Mouse (Mus musculus): Measurements from ENCODE around the gene Ssx2ip.
A peak's percentile ranks its signal among the peaks of the same experiment; 100 is the strongest.

Gene Ssx2ip

GRCm38 (mm10) chr3:146435533-146435932, 31.1 kb downstream of the Ssx2ip start:
- DNase-seq (ENCODE audit: low read depth, low spot score): no peak

- DNase-seq (ENCODE audit: low read depth, low spot score): no peak
These were observed 31.7 kb downstream of the Ssx2ip start for GRCm38 (mm10) chr3:146436114-146436513.

GRCm38 (mm10) chr3:146440011-146440410, 35.6 kb downstream of the Ssx2ip start:
- no peak for DNase-seq (ENCODE audit: low read depth, low spot score)

- no peak for DNase-seq (ENCODE audit: low read depth, low spot score)
These were observed 36.0 kb downstream of the Ssx2ip start for GRCm38 (mm10) chr3:146440422-146440821.

GRCm38 (mm10) chr3:146442484-146442883, 38.0 kb downstream of the Ssx2ip start:
- DNase-seq (ENCODE audit: low read depth, low spot score): no peak

GRCm38 (mm10) chr3:146442936-146443335, 38.5 kb downstream of the Ssx2ip start:
- DNase-seq (ENCODE audit: low read depth, low spot score): no peak

DNA sequence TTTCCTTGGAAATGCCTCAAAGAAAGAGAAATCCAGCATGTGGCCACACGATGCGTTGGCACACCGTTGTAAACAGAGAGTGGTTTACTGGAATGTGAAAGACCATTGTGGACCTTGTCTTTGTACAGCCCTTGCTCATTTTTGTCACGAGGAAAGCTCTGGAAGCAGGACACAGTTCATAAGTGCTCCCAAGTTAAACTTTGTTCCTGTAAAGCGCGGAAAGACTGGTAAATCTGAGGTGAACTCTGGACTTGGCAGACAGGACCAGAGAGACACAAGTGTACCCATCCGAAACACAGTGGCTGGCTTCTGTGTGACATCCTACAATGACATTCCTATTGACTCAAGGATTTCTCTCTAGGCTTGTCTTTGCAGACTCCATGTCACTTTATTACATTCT, 38.9 kb downstream of the Ssx2ip start:
- no peak for DNase-seq (ENCODE audit: low read depth, low spot score)

DNA sequence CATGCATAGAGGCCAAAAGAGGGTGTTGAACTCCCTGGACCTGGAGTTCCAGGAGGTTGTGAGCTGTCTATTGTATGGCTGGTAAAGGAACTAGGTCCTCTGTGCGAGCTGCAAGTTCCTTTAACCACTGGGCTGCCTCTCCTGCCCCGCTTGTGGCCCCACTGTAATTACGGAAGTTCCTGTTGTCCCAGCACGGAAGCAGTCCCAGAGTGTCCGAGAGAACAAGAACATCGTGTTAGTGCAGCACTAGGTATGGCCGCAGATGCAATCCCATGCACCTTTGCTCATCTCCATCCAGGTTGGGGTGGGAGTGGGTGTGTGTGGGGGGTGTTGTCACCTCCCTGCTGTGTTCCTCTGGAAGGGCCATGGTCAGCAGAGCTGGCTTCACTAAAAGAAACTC, 40.4 kb downstream of the Ssx2ip start:
- DNase-seq (ENCODE audit: low read depth, low spot score): no peak

- no peak for DNase-seq (ENCODE audit: low read depth, low spot score)
These were observed 42.7 kb downstream of the Ssx2ip start for GRCm38 (mm10) chr3:146447156-146447555.

DNA sequence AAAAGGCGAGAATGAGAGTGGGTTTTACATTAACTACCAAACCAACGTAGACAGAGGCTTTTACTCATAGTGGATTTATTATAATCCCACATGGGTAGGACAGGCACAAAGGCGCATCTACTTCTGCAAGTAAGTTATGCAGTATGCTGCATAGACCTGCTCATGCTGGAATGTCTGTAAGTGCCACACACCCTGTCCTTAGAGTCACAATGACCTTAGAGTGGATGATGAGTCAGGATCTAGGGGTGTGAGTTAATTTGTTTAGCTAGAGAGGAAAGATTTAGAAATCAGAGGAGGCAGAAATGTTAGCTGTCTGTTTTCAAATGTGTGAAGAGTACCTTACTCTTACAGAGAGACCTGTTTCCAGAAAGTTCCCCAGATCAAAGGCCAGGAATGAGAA, 43.2 kb downstream of the Ssx2ip start:
- no peak for DNase-seq (ENCODE audit: low read depth, low spot score)

GRCm38 (mm10) chr3:146448372-146448771, 43.9 kb downstream of the Ssx2ip start:
- no peak for DNase-seq (ENCODE audit: low read depth, low spot score)

- no peak for DNase-seq (ENCODE audit: low read depth, low spot score)
These were observed 44.5 kb downstream of the Ssx2ip start for GRCm38 (mm10) chr3:146448969-146449368.

- DNase-seq (ENCODE audit: low read depth, low spot score): no peak
These were observed 45.4 kb downstream of the Ssx2ip start, which contains the start of gene Ctbs for GRCm38 (mm10) chr3:146449745-146450250. Gene Ctbs (plus strand): TSS chr3:146449795.

GRCm38 (mm10) chr3:146450371-146450841, 46.0 kb downstream of the Ssx2ip start:
- DNase-seq (ENCODE audit: low read depth, low spot score): peak; percentile 94

- peak; percentile 47 for DNase-seq (ENCODE audit: low read depth, low spot score)
These were observed 46.9 kb downstream of the Ssx2ip start for GRCm38 (mm10) chr3:146451375-146451774.

- DNase-seq (ENCODE audit: low read depth, low spot score): peak; percentile 31
These were observed 58.5 kb downstream of the Ssx2ip start for GRCm38 (mm10) chr3:146462939-146463338.

DNA sequence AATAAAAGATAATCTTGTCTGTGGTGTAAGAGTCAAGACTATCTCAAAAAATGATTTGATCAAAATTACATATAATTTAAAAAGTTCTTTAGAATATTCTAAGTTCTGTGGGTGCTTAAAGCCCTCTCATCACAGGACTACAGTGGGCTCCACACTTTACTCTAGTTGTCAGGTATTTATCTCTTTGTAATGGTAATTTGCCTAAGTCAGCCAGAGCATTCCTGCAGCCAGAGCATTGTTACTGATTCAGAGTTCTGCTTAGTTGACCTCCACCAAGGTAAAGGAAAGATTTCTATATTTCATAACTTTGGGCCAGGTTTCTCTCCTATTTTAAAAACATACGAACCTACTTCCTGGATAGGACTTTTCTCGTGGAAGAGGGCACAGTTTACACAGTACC, 64.8 kb downstream of the Ssx2ip start:
- DNase-seq (ENCODE audit: low read depth, low spot score): peak; percentile 74

DNA sequence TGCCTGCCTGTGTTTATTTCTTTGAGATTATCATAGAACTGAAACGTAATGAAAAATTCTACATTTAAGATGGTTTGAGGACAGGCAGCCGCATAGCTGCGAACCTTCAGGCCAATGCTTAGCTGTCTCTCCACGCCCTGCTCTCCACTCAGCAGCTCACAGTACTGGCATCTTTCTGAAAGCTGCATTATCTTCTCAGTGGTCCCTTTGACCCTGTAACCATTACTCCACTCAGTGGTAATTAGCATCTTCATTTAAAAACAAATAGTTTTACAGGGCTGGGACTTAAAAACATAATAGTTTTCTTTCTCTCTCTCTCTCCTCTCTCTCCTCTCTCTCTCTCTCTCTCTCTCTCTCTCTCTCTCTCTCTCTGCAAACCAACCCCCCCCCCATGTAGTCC, 68.2 kb downstream of the Ssx2ip start:
- DNase-seq (ENCODE audit: low read depth, low spot score): peak; percentile 25

- no peak for DNase-seq (ENCODE audit: low read depth, low spot score)
These were observed 69.3 kb downstream of the Ssx2ip start for GRCm38 (mm10) chr3:146473741-146474140.

GRCm38 (mm10) chr3:146474428-146474827, 70.0 kb downstream of the Ssx2ip start:
- no peak for DNase-seq (ENCODE audit: low read depth, low spot score)

DNA sequence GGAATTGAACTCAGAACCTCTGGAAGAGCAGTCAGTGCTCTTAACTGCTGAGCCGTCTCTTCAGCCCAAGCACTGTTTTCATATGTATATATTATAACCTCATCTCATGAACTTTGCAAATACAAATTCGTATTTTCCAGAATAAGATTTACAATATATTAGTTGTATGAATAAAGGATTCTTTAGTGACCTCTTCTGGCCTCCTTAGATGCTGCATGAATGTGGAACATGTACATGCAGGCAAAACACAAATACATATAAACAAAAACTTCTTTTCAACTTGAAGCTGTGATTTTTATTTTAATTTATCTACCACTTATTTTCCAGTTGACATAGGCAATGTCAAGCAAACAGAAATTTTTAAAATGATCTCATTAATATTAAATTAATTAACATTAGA, 77.6 kb downstream of the Ssx2ip start:
- no peak for DNase-seq (ENCODE audit: low read depth, low spot score)

GRCm38 (mm10) chr3:146486464-146486863, 82.0 kb downstream of the Ssx2ip start:
- peak; percentile 67 for DNase-seq (ENCODE audit: low read depth, low spot score)

Data from R1 (cell line).